Mouse (Mus musculus) lung, postnatal 36 days (tissue): Measurements from ENCODE around the gene Olfr661.

Experiments
- DNase-seq: peaks from one replicate; pipeline ENCODE4 v3.0.0; 2022; ENCODE audit warnings: mixed read lengths

Olfr661 gene

GRCm38 (mm10) chr7:104686201-104686600, at the start of gene Olfr661:
Gene Olfr661, plus strand, starts transcription at chr7:104686501.
- no peak for DNase-seq

- DNase-seq: peak; percentile 21
These were observed 39.3 kb upstream of the Olfr661 start, which contains the start of gene Olfr658 for GRCm38 (mm10) chr7:104646841-104647482. Gene Olfr658, minus strand, starts transcription at chr7:104647305.

GRCm38 (mm10) chr7:104666453-104666852, 19.8 kb upstream of the Olfr661 start, which contains the start of gene Olfr659:
Gene Olfr659, plus strand, starts transcription at chr7:104666753.
- DNase-seq: no peak
